Mouse (Mus musculus): ENCODE measurements around the gene Vars2. TPM values are rescaled to one million over a fixed set of nuclear protein-coding genes. Genes with fewer than 3 reads are reported as not detected.

Gene Vars2
- polyA plus RNA-seq, 1 experiment from 2014 or later = 6.3 TPM

DNA sequence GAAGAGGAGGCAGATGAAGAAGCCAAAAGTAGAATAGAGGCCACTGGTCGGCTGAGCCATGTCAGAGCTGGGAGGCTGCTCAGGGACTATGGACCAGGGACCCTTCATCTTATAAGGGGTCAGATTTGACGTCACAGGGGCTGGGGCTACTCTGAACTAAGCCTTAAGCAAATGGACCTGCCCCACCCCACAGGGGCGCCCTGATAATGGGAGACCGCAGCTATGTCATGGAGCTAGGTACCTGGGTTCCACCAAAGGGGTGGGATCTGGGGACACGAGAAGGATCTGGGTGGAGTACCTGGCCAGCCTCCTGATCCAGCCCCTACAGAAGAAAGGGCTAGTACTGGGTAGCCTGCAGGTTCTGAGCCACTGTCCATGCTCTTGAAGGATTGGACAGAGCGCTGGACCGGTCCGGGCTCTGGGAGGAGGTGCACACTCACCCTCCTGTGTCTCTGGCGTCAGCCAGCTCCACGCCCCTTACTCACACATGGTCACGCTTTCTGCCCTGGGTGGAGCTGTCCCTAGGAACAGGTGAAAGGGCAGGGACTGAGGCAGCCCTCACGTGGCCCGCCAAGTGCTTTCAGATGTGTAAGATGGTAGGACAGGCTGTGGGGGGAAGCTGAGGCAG is 23.7 kb downstream of the Vars2 start, which contains the start of gene Mucl3:
Gene Mucl3 (minus strand): TSS at position 87 of the 628 bp plus-strand sequence.
- Histone ChIP-seq H3K9me3 (ENCODE audit: control insufficient read depth) (no peaks in the 10 kb centered on the region), H3K9ac (ENCODE audit: low read depth, low read length) (no peak within 1 kb of the TSS), H3K4me2 (replicated peaks; ENCODE audit: low read depth) (no peak within 1 kb of the TSS), H3K27me3 (replicated peaks; ENCODE audit: control insufficient read depth, insufficient read depth, low read length) (no peaks in the 10 kb centered on the region), H3K36me3 (ENCODE audit: control insufficient read depth, insufficient read depth) (no peaks in the 10 kb centered on the region), H3K27ac (ENCODE audit: low read depth, low read length) (no peak within 1 kb of the TSS), H3K4me1 (replicated peaks; ENCODE audit: control insufficient read depth, insufficient read depth, low read length) (no peaks in the 10 kb centered on the region), H3K4me3 (ENCODE audit: low read depth, low read length) (no peak within 1 kb of the TSS)
- WGBS = 40% methylated on average over 13 of the region's 13 CpGs
- no peak; the same call in 1 of the 2 replicates for ATAC-seq
- TF ChIP-seq CTCF (IDR thresholded peaks at IDR 0.05; ENCODE audit: low read depth) = no peak

DNA sequence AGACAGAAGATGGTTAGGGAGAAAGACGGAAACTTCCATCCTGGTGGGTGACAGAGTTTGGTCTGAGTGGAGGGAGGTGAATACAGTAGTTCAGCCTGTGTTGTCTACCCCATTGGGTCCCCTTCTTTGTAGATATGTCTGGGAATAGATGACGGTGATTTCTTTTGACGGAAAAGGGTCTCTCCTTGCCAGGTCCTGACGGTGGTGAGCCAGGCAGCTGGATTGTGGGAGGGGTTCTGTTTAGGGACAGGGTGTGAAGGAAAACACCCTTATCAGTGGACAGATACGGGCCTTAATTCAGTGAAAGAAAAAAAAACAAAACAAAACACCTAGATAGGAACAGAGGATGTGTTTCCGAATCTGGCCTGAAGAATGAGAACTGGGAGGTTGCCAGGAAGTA is 28.0 kb downstream of the Vars2 start:
- TF ChIP-seq CTCF (IDR thresholded peaks at IDR 0.05; ENCODE audit: low read depth) = no peak
- Histone ChIP-seq H3K36me3 (ENCODE audit: control insufficient read depth, insufficient read depth) (no peaks in the 10 kb centered on the region), H3K27ac (ENCODE audit: low read depth, low read length) (no peak overlapping the region; the same call in 1 of the 2 replicates), H3K27me3 (replicated peaks; ENCODE audit: control insufficient read depth, insufficient read depth, low read length) (no peaks in the 10 kb centered on the region), H3K4me3 (ENCODE audit: low read depth, low read length) (no peak overlapping the region), H3K9me3 (ENCODE audit: control insufficient read depth) (no peaks in the 10 kb centered on the region), H3K9ac (ENCODE audit: low read depth, low read length) (no peak overlapping the region), H3K4me1 (replicated peaks; ENCODE audit: control insufficient read depth, insufficient read depth, low read length) (no peaks in the 10 kb centered on the region), H3K4me2 (replicated peaks; ENCODE audit: low read depth) (no peak overlapping the region)
- no peak for ATAC-seq
- WGBS = 62% methylated on average over 6 of the region's 6 CpGs

DNA sequence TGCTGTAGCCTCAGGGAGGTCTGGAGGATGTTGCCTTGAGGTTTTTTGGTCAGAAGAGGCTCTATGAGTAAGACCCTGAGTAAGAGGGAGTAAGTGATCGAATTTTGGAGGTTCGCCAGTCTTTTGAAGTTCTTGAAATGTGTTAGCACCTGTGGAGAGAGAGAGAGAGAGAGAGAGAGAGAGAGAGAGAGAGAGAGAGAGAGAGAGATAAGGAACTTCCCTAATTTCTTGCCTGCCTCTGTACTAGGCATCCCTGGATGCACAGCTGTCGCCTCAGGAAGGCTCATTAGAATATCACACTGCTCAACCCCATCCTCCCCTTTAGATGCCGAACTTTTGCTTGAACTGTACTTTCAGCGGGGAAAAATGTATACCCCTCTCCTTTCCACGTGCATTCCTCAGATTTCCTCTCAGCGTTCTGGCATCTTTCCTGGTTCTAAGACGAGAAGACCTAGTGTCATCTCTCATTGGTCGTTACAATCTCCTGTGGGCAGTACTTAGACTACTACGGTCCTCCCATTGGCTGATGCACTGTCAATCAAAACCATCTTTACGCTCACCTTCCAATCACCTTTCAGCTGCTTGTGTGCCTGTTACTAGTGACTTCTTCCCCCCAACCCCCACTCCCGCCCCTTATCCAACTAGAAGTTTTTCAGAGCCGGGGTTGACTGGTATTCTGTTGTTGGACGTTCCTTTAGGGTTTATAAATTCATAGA is 28.8 kb downstream of the Vars2 start:
- ATAC-seq = peak; percentile 70
- no peak overlapping the region for H3K27ac ChIP-seq (ENCODE audit: low read depth, low read length)
- H3K4me1 ChIP-seq (replicated peaks; ENCODE audit: control insufficient read depth, insufficient read depth, low read length) = no peaks in the 10 kb centered on the region
- no peak overlapping the region for H3K9ac ChIP-seq (ENCODE audit: low read depth, low read length)
- H3K4me2 ChIP-seq (replicated peaks; ENCODE audit: low read depth) = peak overlapping the region; percentile 24; the same call in 1 of the 2 replicates
- H3K9me3 ChIP-seq (ENCODE audit: control insufficient read depth) = no peaks in the 10 kb centered on the region
- H3K27me3 ChIP-seq (replicated peaks; ENCODE audit: control insufficient read depth, insufficient read depth, low read length) = no peaks in the 10 kb centered on the region
- H3K4me3 ChIP-seq (ENCODE audit: low read depth, low read length) = no peak overlapping the region
- no peak for TF ChIP-seq CTCF (IDR thresholded peaks at IDR 0.05; ENCODE audit: low read depth)
- H3K36me3 ChIP-seq (ENCODE audit: control insufficient read depth, insufficient read depth) = no peaks in the 10 kb centered on the region
- WGBS = 32% methylated on average over 14 of the region's 14 CpGs

DNA sequence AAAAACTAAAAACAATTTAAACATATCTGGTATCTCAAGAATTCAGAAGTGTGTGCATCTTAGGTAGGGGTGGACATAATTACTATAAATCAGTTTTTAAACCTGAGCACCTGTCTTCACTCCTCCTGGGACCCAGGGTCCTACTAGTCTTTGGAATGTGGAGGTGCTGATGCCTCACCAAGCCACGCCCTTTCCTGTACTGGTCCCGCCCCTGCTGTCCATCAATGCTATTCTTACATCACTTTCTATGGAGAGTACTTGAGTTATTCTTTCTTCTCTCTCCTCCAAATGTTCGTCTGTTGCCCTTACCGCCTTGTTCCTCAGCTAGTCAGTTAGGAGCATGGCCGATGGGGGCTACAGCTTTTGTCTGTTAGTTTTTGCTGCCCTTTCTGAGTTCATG is 31.0 kb downstream of the Vars2 start:
- Histone ChIP-seq H3K36me3 (ENCODE audit: control insufficient read depth, insufficient read depth) (no peaks in the 10 kb centered on the region), H3K4me1 (replicated peaks; ENCODE audit: control insufficient read depth, insufficient read depth, low read length) (no peaks in the 10 kb centered on the region), H3K4me3 (ENCODE audit: low read depth, low read length) (no peak overlapping the region), H3K9me3 (ENCODE audit: control insufficient read depth) (no peaks in the 10 kb centered on the region), H3K9ac (ENCODE audit: low read depth, low read length) (no peak overlapping the region), H3K4me2 (replicated peaks; ENCODE audit: low read depth) (no peak overlapping the region), H3K27me3 (replicated peaks; ENCODE audit: control insufficient read depth, insufficient read depth, low read length) (no peaks in the 10 kb centered on the region), H3K27ac (ENCODE audit: low read depth, low read length) (no peak overlapping the region)
- ATAC-seq = no peak
- 32% methylated on average over 5 of the region's 5 CpGs for WGBS
- no peak for TF ChIP-seq CTCF (IDR thresholded peaks at IDR 0.05; ENCODE audit: low read depth)

DNA sequence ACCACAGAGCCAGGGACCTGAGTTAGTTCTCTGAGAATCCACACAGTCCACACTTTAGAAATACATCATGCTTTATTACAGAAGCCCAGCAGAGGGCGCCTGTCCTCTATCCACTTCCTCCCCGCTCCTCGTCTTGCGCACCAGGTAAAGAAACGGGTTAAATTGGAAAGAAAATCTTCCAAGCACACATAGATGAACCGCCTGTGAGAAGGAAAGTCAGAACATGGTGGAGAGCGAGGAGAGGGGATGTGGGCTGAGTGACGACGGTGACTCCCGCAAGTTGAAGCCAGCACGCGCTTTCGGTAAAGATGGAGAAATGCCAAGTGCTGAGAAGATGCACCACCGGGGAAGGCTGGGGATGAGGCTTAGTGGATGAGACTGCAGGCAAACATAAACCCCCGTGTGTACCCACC is 31.7 kb downstream of the Vars2 start:
- TF ChIP-seq CTCF (IDR thresholded peaks at IDR 0.05; ENCODE audit: low read depth) = peak; percentile 91
- 2% methylated on average over 15 of the region's 15 CpGs for WGBS
- no peak overlapping the region for H3K27ac ChIP-seq (ENCODE audit: low read depth, low read length)

DNA sequence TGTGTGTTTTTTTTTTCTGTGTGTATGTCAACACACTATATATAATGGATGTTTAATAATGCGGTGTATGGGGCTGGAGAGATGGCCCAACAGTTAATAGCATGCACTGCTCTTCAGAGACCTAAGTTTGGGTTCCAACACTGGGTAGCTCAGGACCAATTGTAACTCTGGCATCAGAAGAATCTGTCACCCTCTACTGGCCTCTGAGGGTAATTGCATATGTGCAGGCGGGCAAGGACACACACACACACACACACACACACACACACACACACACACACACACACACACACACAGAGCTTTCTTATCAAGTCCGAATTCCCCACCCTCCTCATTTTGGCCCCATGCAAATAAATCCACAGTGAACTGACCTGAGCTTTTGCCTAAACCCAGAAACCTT is 32.2 kb downstream of the Vars2 start:
- Histone ChIP-seq H3K4me1 (replicated peaks; ENCODE audit: control insufficient read depth, insufficient read depth, low read length) (no peaks in the 10 kb centered on the region), H3K9me3 (ENCODE audit: control insufficient read depth) (no peaks in the 10 kb centered on the region), H3K4me2 (replicated peaks; ENCODE audit: low read depth) (no peak overlapping the region), H3K4me3 (ENCODE audit: low read depth, low read length) (no peak overlapping the region), H3K27me3 (replicated peaks; ENCODE audit: control insufficient read depth, insufficient read depth, low read length) (no peaks in the 10 kb centered on the region), H3K9ac (ENCODE audit: low read depth, low read length) (no peak overlapping the region), H3K27ac (ENCODE audit: low read depth, low read length) (no peak overlapping the region), H3K36me3 (ENCODE audit: control insufficient read depth, insufficient read depth) (no peaks in the 10 kb centered on the region)
- TF ChIP-seq CTCF (IDR thresholded peaks at IDR 0.05; ENCODE audit: low read depth) = peak; percentile 33
- 77% methylated on average over 3 of the region's 3 CpGs for WGBS
- no peak for ATAC-seq

More for the DNA sequence above, 31.7 kb downstream of the Vars2 start:
- 0 out of 2 replicates have a peak, but pooled peaks have one; percentile 16 for ATAC-seq
- peak overlapping the region; percentile 36 for H3K4me3 ChIP-seq (ENCODE audit: low read depth, low read length)
- H3K9me3 ChIP-seq (ENCODE audit: control insufficient read depth) = no peaks in the 10 kb centered on the region
- no peaks in the 10 kb centered on the region for H3K36me3 ChIP-seq (ENCODE audit: control insufficient read depth, insufficient read depth)
- no peak overlapping the region; the same call in 1 of the 2 replicates for H3K9ac ChIP-seq (ENCODE audit: low read depth, low read length)
- H3K4me1 ChIP-seq (replicated peaks; ENCODE audit: control insufficient read depth, insufficient read depth, low read length) = no peaks in the 10 kb centered on the region
- peak overlapping the region; percentile 62 for H3K4me2 ChIP-seq (replicated peaks; ENCODE audit: low read depth)
- H3K27me3 ChIP-seq (replicated peaks; ENCODE audit: control insufficient read depth, insufficient read depth, low read length) = no peaks in the 10 kb centered on the region

Data from intestine, postnatal 0 days (tissue).